Mouse (Mus musculus) frontal cortex, adult 2 months (tissue): Measurements from ENCODE around the gene Olfr1501. TPM values are rescaled to one million over a fixed set of nuclear protein-coding genes. Genes with fewer than 3 reads are reported as not detected.
A peak's percentile ranks its signal among the peaks of the same experiment; 100 is the strongest.
"Not testable (repeated sequence)": the region's sequence is repeated elsewhere in the genome, so short reads cannot be mapped to it uniquely, and the experiment has no call there.

Experiments
- DNase-seq, 2 experiments: peaks; one replicate each; pipeline ENCODE4 v3.0.0; 2022; ENCODE audit warnings: low spot score in 1 of 2; ENCODE audit errors: extremely low spot score in 1 of 2
- polyA plus RNA-seq: library from polyadenylated mRNA; depleted of rRNA; stranded (reverse); fragments of >200 nt; gene quantifications from 2 replicates; pipeline ENCODE4 v1.2.3, GENCODE M21; 2012; rRNA removed

Gene Olfr1501
- not detected in 2 replicates for polyA plus RNA-seq

DNA sequence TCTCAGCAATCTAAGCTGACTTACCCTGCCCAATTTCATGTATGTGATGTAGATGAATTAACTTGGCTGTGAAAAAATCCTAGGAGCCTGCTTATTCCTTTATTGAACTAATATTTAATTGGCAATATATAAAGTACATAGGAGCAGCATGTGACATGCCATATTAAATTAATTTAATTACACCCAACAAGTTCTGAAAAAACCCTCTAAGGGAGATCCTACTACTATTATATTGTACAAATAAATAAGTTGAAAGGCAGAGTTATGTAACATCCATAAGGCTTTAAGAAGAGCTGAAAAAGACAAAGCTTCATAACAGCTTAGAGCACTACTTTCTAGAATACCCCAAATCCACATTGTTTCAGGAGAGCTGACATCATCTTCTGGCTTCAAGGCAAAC is at the start of gene Olfr1501:
Gene Olfr1501, minus strand, starts transcription at position 101 of the 400 bp plus-strand sequence.
- not testable (repeated sequence) for DNase-seq

DNA sequence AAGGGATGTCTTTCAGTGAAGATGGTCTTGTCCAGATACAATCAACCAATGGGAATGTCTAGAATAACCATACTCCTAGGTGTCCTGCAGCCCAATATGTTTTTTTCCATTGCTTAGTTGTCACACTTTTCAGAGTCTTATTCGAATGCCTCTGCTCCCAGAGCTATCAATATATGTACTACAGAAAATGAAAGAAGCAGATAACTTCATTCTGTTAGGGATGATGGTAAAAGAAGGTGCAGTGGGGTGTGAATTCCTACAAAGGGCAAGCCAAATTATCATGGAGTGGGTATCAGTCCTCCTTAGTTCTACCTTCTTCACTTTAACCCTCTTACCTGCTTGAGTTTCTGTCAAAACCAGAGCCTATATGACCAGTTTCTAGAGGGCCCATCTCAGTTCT is 47.3 kb upstream of the Olfr1501 start, which contains the start of gene Olfr1504:
Gene Olfr1504, minus strand, starts transcription at position 101 of the 400 bp plus-strand sequence.
- no peak for DNase-seq

DNA sequence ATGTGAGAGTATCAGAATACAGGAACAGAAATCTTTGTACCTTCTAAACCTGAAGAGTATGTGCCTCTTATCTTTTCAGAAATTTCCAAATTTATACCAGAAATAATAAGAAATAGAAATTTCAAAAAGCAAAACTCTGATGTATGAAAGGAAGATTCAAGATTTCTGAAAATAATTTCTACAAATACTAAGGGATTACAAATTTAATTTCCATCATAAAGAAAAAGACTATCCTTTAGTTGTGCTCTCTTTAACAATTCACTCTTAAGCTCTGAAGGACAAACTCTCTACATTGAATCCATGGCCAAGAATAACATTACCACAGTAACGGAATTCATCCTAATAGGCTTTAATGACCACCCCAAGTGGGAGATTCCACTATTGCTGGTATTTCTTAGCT is 11.0 kb upstream of the Olfr1501 start, which contains the start of gene Olfr1502:
Gene Olfr1502, plus strand, starts transcription at position 301 of the 400 bp plus-strand sequence.
- no peak for DNase-seq

DNA sequence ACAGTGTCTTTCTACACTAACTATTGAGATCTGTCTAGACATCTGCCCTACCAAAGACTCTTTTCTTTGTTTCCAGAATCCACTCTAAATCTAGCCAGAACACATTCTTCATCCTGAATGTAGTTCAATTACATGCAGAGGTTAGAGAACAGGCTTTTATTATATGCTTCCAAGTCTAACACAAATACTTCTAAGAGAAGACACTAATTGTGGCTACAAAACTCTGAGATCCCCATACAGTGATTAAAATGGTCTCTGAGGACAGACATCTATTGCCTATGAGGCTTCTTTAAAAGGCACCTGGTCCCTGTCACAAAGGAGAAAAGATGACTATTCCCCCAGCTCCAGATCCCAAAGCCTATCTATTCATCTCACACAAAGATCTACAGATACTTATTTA is 20.1 kb downstream of the Olfr1501 start, which contains the start of gene Olfr1500:
Gene Olfr1500, minus strand, starts transcription at position 101 of the 400 bp plus-strand sequence.
- no peak for DNase-seq

DNA sequence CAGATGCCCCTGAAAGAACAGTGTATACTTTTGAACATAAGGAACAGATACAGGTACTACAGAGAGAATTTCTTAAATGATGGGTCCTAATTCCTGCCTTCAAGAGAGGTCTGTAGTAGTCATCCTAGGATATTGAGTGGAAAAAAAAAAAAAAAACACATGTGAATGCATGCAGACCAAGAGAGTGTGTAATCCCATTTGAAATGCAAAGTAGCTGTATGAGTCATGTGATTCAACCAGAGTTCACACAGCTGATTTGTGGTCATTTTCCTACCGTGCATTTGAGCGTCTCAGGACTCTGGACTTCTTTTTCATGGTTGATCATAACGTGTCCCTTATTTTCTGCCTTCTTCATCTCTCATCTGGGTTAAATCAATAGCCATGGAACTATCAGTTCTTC is 22.0 kb downstream of the Olfr1501 start:
- DNase-seq = no peak

- no peak for DNase-seq
Measured at GRCm38 (mm10) chr19:13820847-13821246, 29.6 kb downstream of the Olfr1501 start.

- DNase-seq = no peak
Measured at GRCm38 (mm10) chr19:13819347-13819746, 31.1 kb downstream of the Olfr1501 start, which contains the start of gene Olfr1499. TSS of gene Olfr1499 (minus strand) at chr19:13819447.

GRCm38 (mm10) chr19:13818827-13819226 is 31.7 kb downstream of the Olfr1501 start:
- peak in 1 of 2 experiments; percentile 50 for DNase-seq

DNA sequence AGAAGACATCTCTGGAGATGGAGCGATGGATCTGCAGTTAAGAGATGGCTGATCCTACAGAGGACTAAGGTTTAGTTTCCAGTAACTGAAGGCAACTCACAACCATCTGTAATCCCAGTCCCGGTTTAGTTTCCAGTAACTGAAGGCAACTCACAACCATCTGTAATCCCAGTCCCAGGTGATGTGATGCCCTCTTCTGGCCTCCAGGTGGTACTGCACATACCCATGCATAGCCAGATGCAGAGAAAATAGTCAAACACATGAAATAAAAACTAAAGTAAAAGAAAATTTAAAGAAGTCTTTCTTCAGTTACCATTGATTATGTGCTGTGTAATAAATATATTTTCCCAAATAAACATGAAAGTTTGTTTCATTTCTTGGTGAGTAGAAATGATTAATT is 37.7 kb downstream of the Olfr1501 start:
- DNase-seq = no peak

DNA sequence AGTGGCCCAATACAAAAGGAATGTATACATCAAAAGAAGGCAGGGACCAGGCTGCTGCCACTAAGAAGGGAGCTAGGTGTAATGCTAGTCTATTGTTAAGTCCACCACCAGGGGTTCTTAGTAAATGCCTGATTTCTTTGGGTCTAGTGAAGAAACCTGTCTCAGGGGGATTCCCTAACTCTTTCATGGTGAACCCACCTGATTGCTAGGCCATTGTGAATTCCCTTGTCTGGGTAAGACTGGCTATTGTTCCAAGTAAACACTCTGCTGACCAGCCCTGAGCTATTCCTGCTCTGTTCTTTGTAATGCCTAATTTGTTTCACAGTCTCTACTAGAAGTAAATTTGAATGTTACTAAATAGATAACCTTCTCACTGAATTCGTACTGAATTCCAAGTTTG is 45.0 kb downstream of the Olfr1501 start:
- DNase-seq = not testable (repeated sequence)

GRCm38 (mm10) chr19:13798102-13798501 is 52.4 kb downstream of the Olfr1501 start, which contains the start of gene Olfr1497:
TSS of gene Olfr1497 (minus strand) at chr19:13798202.
- DNase-seq = no peak

Other genes with a start within 250 kb of the Olfr1501 start
- gene Olfr1487, start 233.3 kb downstream of the Olfr1501 start, polyA plus RNA-seq = not detected in 2 replicates
- gene Olfr1489, start 219.1 kb downstream of the Olfr1501 start, polyA plus RNA-seq = not detected in 2 replicates
- not detected in 2 replicates for gene Olfr1490, start 199.6 kb downstream of the Olfr1501 start, polyA plus RNA-seq
- 0.11 TPM in 1 of 2 replicates, not detected in the other for gene Olfr1491, start 153.4 kb downstream of the Olfr1501 start, polyA plus RNA-seq
- not detected in 2 replicates for gene Olfr1493-ps1, start 127.4 kb downstream of the Olfr1501 start, polyA plus RNA-seq
- not detected in 2 replicates for gene Olfr1494, start 111.0 kb downstream of the Olfr1501 start, polyA plus RNA-seq
- gene Olfr1495, start 86.1 kb downstream of the Olfr1501 start, polyA plus RNA-seq = not detected in 2 replicates
- 0.14 and 0.48 TPM in 2 replicates for gene Olfr1496, start 72.8 kb downstream of the Olfr1501 start, polyA plus RNA-seq
- not detected in 2 replicates for gene Olfr1497, start 52.5 kb downstream of the Olfr1501 start, polyA plus RNA-seq
- gene Olfr1499, start 31.2 kb downstream of the Olfr1501 start, polyA plus RNA-seq = not detected in 2 replicates
- not detected in 2 replicates for gene Olfr1500, start 20.2 kb downstream of the Olfr1501 start, polyA plus RNA-seq
- not detected in 2 replicates for gene Olfr1502, start 11.1 kb upstream of the Olfr1501 start, polyA plus RNA-seq
- not detected in 2 replicates for gene Olfr1504, start 47.2 kb upstream of the Olfr1501 start, polyA plus RNA-seq
- gene Olfr1505, start 62.8 kb upstream of the Olfr1501 start, polyA plus RNA-seq = not detected in 2 replicates